Mouse (Mus musculus) midbrain, embryonic 10.5 days (tissue): ENCODE results near the gene 4930447F04Rik. TPM values are rescaled to one million over a fixed set of nuclear protein-coding genes. Genes with fewer than 3 reads are reported as not detected.

ENCODE experiments used
- DNase-seq: peaks from one replicate; pipeline ENCODE4 v3.0.0-alpha.2; 2017; ENCODE audit warnings: low spot score
- H3K27ac ChIP-seq: fragments of 300-500 bp; sonication (generic); replicated peaks from 2 replicates; pipeline ENCODE4 v1.5.1; 2016; ENCODE audit warnings: mild to moderate bottlenecking
- H3K27me3 ChIP-seq: fragments of 300-500 bp; sonication (generic); 2 replicates; pipeline ENCODE4 v1.6.1; 2016; ENCODE audit warnings: low read depth, mild to moderate bottlenecking; ENCODE audit not compliant: poor library complexity, severe bottlenecking
- H3K36me3 ChIP-seq: fragments of 300-500 bp; sonication (generic); 2 replicates; pipeline ENCODE4 v1.6.1; 2016; ENCODE audit warnings: mild to moderate bottlenecking, moderate library complexity
- H3K4me1 ChIP-seq: fragments of 300-500 bp; sonication (generic); 2 replicates; pipeline ENCODE4 v1.6.1; 2016
- H3K4me3 ChIP-seq: fragments of 300-500 bp; sonication (generic); 2 replicates; pipeline ENCODE4 v1.5.1; 2016; ENCODE audit warnings: mild to moderate bottlenecking, moderate library complexity
- H3K9me3 ChIP-seq: fragments of 300-500 bp; sonication (generic); replicated peaks from 2 replicates; pipeline ENCODE4 v1.6.1; 2016; ENCODE audit warnings: mild to moderate bottlenecking
- WGBS: fragments of 180-500 bp; shearing (Covaris S2); methylation state at CpG from one replicate; pipeline ENCODE4 v1.1.7; 2016; 5-methylcytosine and 5-hydroxymethylcytosine counted together
- polyA plus RNA-seq: library from polyadenylated mRNA; unstranded; fragments of >200 nt; fragmentation: Nextera tagmentation; extraction: Ambion mirVana; gene quantifications from 2 replicates; pipeline ENCODE4 v1.2.1, GENCODE M21; 2016

4930447F04Rik gene
- not detected in 2 replicates for polyA plus RNA-seq

- H3K36me3 ChIP-seq, result no peaks in the 10 kb centered on the region
- WGBS, result 82% methylated on average over 1 of the region's 1 CpGs
- DNase-seq, result no peak
- H3K27ac ChIP-seq, result no peak within 1 kb of the TSS
- no peaks in the 10 kb centered on the region for H3K27me3 ChIP-seq
- H3K4me3 ChIP-seq, result no peak within 1 kb of the TSS
- no peaks in the 10 kb centered on the region for H3K9me3 ChIP-seq
- no peaks in the 10 kb centered on the region for H3K4me1 ChIP-seq
Measured at GRCm38 (mm10) chrX:66304124-66304523, at the start of gene 4930447F04Rik. 4930447F04Rik (minus strand) TSS chrX:66304224.
